Mouse (Mus musculus) spleen, postnatal 14 days (tissue): Measurements from ENCODE around the gene Erbb3.
A peak's percentile ranks its signal among the peaks of the same experiment; 100 is the strongest.
"Not testable (repeated sequence)": the region's sequence is repeated elsewhere in the genome, so short reads cannot be mapped to it uniquely, and the experiment has no call there.

ENCODE experiments used
- DNase-seq, 2 experiments: peaks; one replicate each; pipeline ENCODE4 v3.0.0; 2021 to 2022; ENCODE audit warnings: low spot score in 2 of 2

Erbb3 gene

DNA sequence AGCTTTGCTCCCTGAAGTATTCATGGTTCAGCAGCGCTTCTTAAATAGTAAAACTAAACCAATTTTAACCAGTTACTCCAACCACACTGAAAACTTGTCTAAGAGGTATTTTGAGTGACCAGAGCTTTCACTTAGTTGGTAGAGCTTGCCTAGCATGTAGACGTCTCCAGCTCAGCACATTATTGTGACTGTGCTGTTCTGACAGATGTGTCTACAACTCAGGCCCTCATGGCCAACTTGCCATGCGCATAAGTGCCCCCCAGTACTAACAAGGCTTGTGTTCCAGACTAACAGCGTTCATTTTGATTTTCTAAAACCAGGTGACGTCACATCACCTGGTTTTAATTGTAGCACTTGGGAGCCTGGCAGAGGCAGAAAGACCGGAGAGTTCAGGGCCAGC is 32.5 kb downstream of the Erbb3 start:
- DNase-seq = no peak

GRCm38 (mm10) chr10:128556286-128556685 is 33.2 kb downstream of the Erbb3 start:
- no peak for DNase-seq

GRCm38 (mm10) chr10:128555567-128555966 is 33.9 kb downstream of the Erbb3 start:
- DNase-seq = not testable (repeated sequence)

- DNase-seq = not testable (repeated sequence)
Measured at GRCm38 (mm10) chr10:128550144-128550823, 39.2 kb downstream of the Erbb3 start.

DNA sequence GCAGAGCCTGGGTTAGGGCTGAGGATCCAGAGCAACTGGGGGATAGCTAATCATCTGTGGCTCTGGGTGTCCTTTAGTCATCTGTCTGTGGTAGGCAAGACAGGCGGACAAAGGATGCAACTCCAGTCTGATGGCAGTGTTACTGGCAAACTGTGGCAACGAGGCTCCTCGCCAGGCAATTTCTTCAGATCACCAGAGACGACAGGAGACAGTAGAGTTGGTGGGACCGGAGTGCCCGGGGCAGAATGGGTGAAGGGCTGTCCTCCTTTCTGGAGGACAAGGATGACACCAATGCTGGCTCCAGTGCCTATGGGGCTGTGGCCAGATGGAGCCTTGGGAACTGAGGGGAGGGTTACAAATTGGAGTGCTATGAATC is 39.8 kb downstream of the Erbb3 start:
- not testable (repeated sequence) for DNase-seq

DNA sequence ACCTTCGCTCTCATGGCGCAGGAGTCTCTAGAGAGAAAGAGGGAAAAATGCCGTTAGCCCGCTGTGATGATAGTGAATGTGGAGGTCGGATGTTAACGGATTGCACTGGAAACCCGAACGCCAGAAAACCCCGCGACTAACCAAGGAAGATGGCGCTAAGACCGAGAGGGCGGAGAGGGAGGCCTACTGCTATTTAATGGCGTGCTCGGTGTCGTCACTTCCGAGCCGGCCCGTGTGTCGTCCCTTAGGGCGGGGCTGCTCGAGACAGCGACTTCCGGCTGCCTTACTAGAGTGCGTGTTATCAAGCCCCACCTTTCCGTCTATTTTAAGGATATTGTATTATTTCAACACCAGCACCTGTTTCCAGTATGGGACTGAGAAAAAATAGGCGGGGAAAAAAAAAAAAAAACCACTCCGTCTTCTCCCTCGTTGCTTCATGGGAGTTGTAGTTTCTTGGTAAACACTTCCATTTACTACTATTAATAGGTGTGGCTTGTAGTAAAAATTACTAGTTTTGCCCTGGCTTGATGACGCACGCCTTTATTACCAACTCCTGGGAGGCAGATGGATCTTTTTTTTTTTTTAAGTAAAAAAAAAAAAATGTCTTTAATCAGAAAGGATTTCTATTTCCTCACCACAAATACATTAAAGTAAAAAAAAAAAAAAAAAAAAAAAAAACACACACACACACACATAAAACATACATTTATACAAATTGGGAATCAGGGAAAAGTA is 40.3 kb downstream of the Erbb3 start, which contains the start of gene Rpl41:
Rpl41 (minus strand) TSS at position 359 of the 735 bp plus-strand sequence.
- peak; percentile 77 to 85 for DNase-seq

DNA sequence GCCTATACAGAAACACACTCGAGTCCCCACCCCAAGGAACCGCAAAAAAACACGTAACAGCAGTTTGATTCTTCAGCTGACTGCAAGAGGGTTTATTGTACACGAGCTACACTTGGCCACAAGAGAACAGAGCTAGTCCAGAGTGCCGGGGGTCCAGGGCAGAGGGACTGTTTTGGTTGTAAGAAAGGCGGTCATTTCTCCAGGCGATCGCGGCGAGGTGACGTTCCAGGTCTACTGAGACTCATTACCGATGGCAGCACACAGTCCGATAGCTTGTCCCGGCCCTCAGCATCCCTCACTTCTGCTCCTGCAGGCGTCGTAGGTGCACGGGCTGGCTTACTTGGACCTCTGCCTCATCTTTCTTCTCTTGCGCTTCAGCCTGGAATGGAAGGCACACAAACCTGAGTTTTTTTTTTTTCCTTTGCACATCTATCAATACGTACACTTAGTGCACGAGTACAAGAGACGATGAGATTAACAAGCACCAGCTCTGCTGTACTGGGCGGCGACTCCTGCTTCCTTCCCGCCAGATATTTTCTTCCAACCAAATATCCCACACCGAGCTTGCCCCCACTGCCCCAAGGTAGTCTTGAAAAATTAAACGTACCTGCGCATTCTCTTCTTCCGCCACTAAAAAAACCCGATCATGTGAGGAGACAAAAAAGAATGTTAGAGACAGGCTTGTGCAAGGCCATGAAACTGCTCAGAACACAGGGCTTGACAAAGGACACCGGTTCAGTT is 41.2 kb downstream of the Erbb3 start:
- DNase-seq = not testable (repeated sequence)

- peak; percentile 86 to 89 for DNase-seq
Measured at GRCm38 (mm10) chr10:128547361-128548032, 42.0 kb downstream of the Erbb3 start, which contains the start of gene Zc3h10. TSS of gene Zc3h10 (minus strand) at chr10:128547774.

GRCm38 (mm10) chr10:128546787-128547186 is 42.7 kb downstream of the Erbb3 start:
- no peak for DNase-seq

GRCm38 (mm10) chr10:128546361-128546760 is 43.1 kb downstream of the Erbb3 start:
- no peak for DNase-seq

GRCm38 (mm10) chr10:128545570-128545898 is 43.9 kb downstream of the Erbb3 start:
- DNase-seq = no peak

DNA sequence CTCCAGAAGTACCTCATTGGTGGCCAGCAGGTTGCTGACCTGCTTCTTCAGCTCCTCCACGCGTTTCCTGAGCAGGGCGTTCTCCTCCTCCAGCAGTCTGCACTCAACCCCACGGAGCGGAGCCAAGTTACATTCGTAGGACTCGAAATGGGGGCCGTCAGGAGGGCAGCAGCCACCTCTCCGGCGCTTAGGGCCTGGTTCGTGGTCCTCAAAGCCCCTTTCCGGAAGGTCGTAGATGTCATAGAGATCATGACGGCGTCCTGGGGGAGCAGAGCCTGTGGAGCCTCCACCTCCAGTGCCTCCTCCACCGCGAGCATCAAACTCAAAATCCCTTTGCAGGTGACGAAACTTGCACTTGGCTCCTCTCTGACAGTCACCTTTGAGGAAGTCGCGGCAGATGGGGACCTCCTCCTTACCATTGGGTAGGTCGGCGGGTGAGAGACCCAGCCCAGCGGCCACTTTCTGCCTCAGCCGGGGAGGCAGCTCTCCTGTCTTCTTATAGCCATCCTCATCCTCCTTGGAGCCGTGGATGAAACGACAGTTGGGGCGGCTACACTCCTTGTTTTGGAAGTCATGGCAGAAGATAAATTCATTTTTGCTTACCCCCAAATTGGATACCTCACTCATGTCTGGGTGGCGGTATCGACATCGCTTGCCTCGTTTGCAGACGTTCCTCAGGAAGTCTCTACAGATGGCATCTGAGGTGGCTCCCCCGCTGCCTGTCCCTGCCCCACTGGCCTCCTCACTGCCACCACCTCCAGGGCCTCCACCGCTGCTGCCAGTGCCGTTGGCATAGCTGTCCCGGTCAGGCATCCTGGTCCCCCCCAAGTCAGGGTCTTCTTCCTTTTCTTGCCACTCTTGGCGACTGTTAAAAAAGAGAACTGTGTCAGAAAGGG is 44.5 kb downstream of the Erbb3 start:
- no peak for DNase-seq

DNA sequence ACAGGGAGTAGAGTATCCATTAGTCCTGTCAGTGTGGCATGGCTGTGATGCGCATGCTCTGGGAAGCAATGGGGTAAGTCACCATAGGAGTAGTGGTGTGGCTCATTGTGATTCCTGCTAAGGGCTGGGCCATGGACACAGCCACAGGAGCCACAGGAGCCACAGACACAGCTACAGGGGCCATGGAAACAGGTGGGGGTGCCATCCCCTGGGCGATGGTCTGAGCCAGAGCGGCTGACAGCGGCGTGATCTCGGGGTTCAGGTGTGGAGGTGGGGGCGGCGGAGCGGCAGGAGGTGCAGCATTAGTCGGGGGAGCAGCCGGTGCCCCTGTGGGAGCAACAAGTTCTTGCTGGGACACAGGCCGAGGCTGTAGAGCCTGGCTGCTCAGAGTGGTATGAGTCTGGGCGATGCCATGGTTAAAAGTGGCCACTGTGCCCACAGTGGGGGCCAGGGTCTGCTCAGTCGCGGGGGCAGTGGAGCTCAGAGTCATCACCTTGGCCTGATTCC is 45.2 kb downstream of the Erbb3 start:
- DNase-seq = no peak

DNA sequence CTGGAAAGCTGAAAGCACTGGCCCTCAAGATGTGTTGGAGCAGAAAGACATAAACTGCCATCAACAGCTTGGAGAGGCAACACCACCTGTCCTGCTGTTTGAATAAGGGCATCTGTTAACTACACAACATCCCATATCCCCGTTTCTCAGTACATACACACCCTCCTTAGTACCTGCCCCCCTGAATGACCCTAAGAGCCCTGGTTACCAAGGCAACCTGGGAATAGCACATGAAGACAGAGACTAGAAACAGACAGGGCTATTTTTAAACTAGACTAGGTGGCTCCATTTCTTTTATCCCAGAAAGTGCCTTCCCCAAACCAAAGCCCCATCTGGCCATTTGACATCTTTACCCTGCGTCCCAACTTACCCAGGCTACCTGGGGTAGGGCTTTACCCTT is 46.4 kb downstream of the Erbb3 start:
- no peak for DNase-seq

DNA sequence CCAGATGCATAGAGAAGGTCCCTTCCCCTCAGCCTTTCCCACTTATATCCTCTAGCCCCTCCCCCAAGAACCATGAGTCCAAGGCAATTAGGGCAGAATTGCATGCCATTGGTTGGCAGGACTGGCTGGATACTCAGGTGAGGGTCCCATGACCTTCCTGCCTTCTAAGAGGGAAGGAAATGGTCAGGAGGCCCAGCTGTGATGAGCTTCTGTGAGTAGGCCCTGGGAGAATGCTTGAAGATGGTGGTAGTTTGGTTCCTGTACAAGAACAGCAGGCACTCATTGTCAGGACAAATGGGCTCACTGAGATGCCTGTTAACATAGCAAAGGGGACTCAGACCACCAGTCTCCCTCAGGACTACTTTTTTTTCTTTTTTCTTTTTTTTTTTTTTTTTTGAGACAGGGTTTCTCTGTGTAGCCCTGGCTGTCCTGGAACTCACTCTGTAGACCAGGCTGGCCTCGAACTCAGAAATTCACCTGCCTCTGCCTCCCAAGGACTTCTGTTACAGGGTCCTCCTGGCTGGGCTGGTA is 51.0 kb downstream of the Erbb3 start:
- DNase-seq = no peak

- DNase-seq = peak; percentile 83 to 89
Measured at GRCm38 (mm10) chr10:128536266-128536940, 53.0 kb downstream of the Erbb3 start.

DNA sequence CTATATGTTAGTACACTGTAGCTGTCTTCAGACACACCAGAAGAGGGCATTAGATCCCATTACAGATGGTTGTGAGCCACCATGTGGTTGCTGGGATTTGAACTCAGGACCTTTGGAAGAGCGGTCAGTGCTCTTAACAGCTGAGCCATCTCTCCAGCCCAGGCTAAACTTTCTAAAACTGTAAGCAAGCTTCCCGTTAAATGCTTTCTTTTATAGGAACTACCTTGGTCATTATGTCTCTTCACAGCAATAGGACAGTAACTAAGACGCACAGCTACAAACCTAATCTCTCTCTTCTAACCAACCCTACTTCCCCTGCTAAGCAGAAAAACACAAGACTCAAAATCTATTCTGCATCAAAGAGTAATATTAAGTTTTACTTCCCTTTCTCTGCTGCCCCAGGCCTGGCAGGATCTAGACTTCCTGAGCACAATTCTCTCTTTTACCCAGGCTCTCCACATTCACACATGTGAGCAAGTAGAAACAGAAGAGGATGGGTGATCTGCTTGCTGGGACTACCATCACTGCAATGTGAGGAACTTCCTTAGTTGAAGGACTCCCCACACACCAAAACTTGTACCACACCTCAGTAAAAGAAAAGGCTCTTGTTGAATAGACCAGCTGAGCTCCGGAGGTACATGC is 53.7 kb downstream of the Erbb3 start:
- no peak for DNase-seq

DNA sequence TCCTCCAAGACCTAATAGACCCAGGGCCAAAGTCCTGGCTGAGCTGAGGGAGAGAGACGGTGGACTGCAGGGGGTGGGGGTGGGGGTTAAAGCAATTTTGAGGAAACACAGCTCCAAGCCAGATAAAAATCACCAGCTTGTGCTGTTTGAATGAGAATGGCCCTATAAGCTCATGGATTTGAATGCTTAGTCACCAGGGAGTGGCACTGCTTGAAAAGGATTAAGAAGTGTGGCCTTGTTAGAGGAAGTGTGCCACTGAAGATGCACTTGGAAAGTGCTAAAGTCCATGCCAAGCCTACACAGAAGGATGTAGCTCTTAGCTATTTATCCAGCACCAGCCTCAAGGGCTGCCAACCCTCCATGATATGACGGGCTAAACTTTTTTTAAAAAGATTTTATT is 54.2 kb downstream of the Erbb3 start:
- no peak for DNase-seq
